Mouse (Mus musculus): Measurements from ENCODE around the gene Bend7. TPM values are rescaled to one million over a fixed set of nuclear protein-coding genes. Genes with fewer than 3 reads are reported as not detected.

Gene Bend7
- 31.9 and 35.7 TPM in 2 replicates for polyA plus RNA-seq (2015; fragmentation: Nextera tagmentation; extraction: Ambion mirVana)

DNA sequence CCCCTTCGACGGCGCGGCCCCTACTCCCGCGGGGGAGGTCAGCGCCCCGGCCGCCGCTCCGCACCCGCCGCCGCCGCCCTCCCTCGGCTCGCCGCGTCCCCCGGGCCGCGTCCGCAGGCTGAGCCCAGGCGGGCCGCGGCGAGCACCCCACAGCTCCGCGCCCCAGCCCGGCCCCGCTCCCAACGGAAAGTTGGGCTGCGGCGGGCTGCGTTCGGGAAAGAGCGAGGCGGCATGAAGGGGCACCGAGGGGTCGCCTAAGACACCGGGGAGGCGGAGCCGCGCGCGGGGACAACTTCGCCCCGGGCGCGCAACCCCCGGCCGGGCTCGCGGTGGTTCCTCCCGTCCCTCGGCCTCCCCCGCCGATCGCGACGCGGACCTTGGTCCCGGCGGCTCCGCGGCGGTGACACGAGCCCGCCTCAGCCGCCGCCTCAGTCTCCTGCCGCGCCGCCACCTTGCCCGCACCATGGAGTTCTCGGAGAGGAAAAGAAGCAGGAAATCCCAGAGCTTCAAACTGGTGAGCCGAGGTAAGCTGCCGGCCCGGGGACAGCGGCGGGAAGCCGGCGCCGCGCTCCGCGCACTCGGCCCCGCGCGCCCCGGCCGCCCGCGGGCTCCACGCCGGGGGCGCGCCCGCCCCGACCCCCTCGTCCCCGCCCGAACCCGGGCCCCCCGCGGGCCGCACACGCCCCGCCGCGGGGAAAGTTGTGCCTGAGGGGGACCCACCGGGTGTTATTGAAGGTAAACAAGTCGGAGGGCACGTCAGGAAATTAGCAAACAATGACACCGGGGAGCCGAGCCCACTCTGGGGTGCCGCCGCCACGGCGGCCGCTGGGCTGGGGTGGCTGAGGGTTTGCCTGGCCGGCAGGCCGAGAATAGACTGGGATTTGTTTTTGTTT, at the start of gene Bend7:
TSS of gene Bend7 (plus strand) at position 63 of the 893 bp plus-strand sequence.
- TF ChIP-seq EP300 (IDR thresholded peaks at IDR 0.05) (no peak), CTCF (IDR thresholded peaks at IDR 0.05) (no peak)
- peaks cover 3% of the 10 kb centered on the region; the same call in 1 of the 2 replicates for H3K4me1 ChIP-seq (ENCODE audit: insufficient read depth, low read depth, low read length)
- peak within 1 kb of the TSS; percentile 83 for H3K4me2 ChIP-seq (replicated peaks; ENCODE audit: low read depth, low read length)
- 0 out of 2 replicates have a peak, but pooled peaks cover 4% of the 10 kb centered on the region for H3K27me3 ChIP-seq (replicated peaks; ENCODE audit: insufficient read depth, low read length)
- peak within 1 kb of the TSS; percentile 80 for H3K9ac ChIP-seq (replicated peaks; ENCODE audit: low read depth)
- 0% methylated on average over 28 of the region's 124 CpGs for WGBS
- H3K27ac ChIP-seq (ENCODE audit: low read length): peak within 1 kb of the TSS; percentile 90
- H3K4me3 ChIP-seq (ENCODE audit: low read depth, low read length): peak within 1 kb of the TSS; percentile 84
- DNase-seq (ENCODE audit: low spot score) (peak; percentile 56), ATAC-seq (peak; percentile 87)
- no peaks in the 10 kb centered on the region for H3K36me3 ChIP-seq (ENCODE audit: insufficient read depth, low read length)
- H3K9me3 ChIP-seq (ENCODE audit: low read length): no peaks in the 10 kb centered on the region

DNA sequence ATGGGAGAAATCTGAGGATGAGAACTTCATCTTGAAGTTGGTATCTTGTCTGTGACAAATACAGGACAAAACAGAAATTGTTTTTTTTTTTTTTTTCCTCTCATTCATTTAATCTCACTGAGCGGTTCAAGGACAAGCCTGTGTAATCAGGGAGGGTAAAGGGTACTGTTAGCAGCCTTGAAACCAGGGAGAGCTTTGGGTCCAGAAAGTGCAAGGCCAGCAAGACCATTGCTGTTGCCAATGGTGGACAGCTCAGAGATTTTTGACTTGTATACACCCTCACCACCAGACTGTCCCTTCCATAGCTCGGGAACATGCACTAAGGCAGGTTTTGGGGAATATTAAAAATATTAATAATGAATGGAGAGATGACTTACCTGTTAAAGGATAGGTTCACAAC, 49.0 kb upstream of the Bend7 start:
- DNase-seq (ENCODE audit: low spot score): no peak
- Histone ChIP-seq H3K36me3 (ENCODE audit: insufficient read depth, low read length) (no peaks in the 10 kb centered on the region), H3K4me1 (ENCODE audit: insufficient read depth, low read depth, low read length) (no peaks in the 10 kb centered on the region), H3K9me3 (ENCODE audit: low read length) (no peaks in the 10 kb centered on the region), H3K9ac (replicated peaks; ENCODE audit: low read depth) (no peak overlapping the region), H3K27ac (ENCODE audit: low read length) (no peak overlapping the region), H3K4me3 (ENCODE audit: low read depth, low read length) (no peak overlapping the region), H3K4me2 (replicated peaks; ENCODE audit: low read depth, low read length) (no peak overlapping the region), H3K27me3 (replicated peaks; ENCODE audit: insufficient read depth, low read length) (no peaks in the 10 kb centered on the region)
- TF ChIP-seq CTCF (IDR thresholded peaks at IDR 0.05) (no peak), EP300 (IDR thresholded peaks at IDR 0.05) (no peak)
- no peak for ATAC-seq
- WGBS: 81% methylated on average over 2 of the region's 2 CpGs

DNA sequence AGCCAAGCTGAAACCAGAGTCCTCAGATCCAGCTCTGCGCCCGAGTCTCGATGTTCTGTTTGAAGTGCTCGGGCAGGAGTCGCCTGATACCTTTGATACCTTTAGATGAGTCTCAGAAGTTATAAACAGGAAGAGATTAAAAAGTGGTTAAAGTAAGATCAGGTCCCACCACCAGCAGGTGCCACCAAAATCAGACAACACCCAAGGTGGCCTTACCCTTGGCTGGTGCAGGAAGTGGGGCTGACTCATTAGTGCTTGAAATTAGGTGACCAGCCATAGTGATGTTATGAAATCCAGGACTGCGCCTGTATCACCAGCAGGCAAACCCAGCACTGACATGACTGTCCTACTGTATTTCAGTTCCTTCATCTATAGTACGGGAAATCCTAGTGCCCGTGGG, 47.9 kb upstream of the Bend7 start:
- Histone ChIP-seq H3K4me3 (ENCODE audit: low read depth, low read length) (no peak overlapping the region), H3K4me1 (ENCODE audit: insufficient read depth, low read depth, low read length) (no peaks in the 10 kb centered on the region), H3K36me3 (ENCODE audit: insufficient read depth, low read length) (no peaks in the 10 kb centered on the region), H3K9ac (replicated peaks; ENCODE audit: low read depth) (no peak overlapping the region), H3K27ac (ENCODE audit: low read length) (no peak overlapping the region), H3K27me3 (replicated peaks; ENCODE audit: insufficient read depth, low read length) (no peaks in the 10 kb centered on the region), H3K4me2 (replicated peaks; ENCODE audit: low read depth, low read length) (no peak overlapping the region), H3K9me3 (ENCODE audit: low read length) (no peaks in the 10 kb centered on the region)
- WGBS: 85% methylated on average over 8 of the region's 8 CpGs
- no peak for DNase-seq (ENCODE audit: low spot score)
- no peak for TF ChIP-seq CTCF (IDR thresholded peaks at IDR 0.05)
- no peak for ATAC-seq

GRCm38 (mm10) chr2:4671636-4672035, 46.0 kb upstream of the Bend7 start:
- TF ChIP-seq CTCF (IDR thresholded peaks at IDR 0.05): no peak
- TF ChIP-seq EP300 (IDR thresholded peaks at IDR 0.05): no peak
- no peak for ATAC-seq
- no peak overlapping the region for H3K4me3 ChIP-seq (ENCODE audit: low read depth, low read length)
- 63% methylated on average over 8 of the region's 8 CpGs for WGBS
- H3K9ac ChIP-seq (replicated peaks; ENCODE audit: low read depth): no peak overlapping the region
- H3K4me2 ChIP-seq (replicated peaks; ENCODE audit: low read depth, low read length): no peak overlapping the region
- no peaks in the 10 kb centered on the region for H3K36me3 ChIP-seq (ENCODE audit: insufficient read depth, low read length)
- no peaks in the 10 kb centered on the region for H3K9me3 ChIP-seq (ENCODE audit: low read length)
- H3K27ac ChIP-seq (ENCODE audit: low read length): no peak overlapping the region
- H3K27me3 ChIP-seq (replicated peaks; ENCODE audit: insufficient read depth, low read length): no peaks in the 10 kb centered on the region
- DNase-seq (ENCODE audit: low spot score): no peak
- H3K4me1 ChIP-seq (ENCODE audit: insufficient read depth, low read depth, low read length): no peaks in the 10 kb centered on the region

DNA sequence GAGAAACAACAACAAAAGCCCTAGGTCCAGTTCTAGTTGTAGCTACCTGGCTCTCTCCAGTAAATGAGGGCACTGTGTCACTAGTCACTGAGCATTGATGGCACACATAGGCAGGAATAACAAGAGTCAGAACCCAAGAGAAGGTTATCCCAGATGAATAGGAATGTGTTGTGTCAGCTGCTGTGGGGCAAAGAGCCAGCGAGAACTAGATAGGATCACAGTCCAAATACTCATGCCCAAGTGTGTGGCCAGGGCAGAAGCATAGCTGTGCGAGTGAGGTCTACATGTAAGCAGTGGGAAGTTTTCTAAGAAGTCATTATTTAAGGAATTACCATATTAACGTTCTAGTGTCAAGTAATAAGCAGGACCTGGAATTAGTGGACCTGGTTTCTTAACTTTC, 37.7 kb upstream of the Bend7 start:
- Histone ChIP-seq H3K27me3 (replicated peaks; ENCODE audit: insufficient read depth, low read length) (no peaks in the 10 kb centered on the region), H3K4me1 (ENCODE audit: insufficient read depth, low read depth, low read length) (no peaks in the 10 kb centered on the region), H3K9ac (replicated peaks; ENCODE audit: low read depth) (no peak overlapping the region), H3K36me3 (ENCODE audit: insufficient read depth, low read length) (no peaks in the 10 kb centered on the region), H3K4me3 (ENCODE audit: low read depth, low read length) (no peak overlapping the region), H3K27ac (ENCODE audit: low read length) (no peak overlapping the region), H3K4me2 (replicated peaks; ENCODE audit: low read depth, low read length) (no peak overlapping the region), H3K9me3 (ENCODE audit: low read length) (no peaks in the 10 kb centered on the region)
- DNase-seq (ENCODE audit: low spot score) (no peak), ATAC-seq (no peak)
- WGBS: 69% methylated on average over 3 of the region's 3 CpGs
- TF ChIP-seq EP300 (IDR thresholded peaks at IDR 0.05): no peak
- no peak for TF ChIP-seq CTCF (IDR thresholded peaks at IDR 0.05)

GRCm38 (mm10) chr2:4711262-4711661, 6.4 kb upstream of the Bend7 start:
- ATAC-seq (no peak), DNase-seq (ENCODE audit: low spot score) (peak; percentile 13)
- H3K4me3 ChIP-seq (ENCODE audit: low read depth, low read length): no peak overlapping the region
- no peak overlapping the region for H3K4me2 ChIP-seq (replicated peaks; ENCODE audit: low read depth, low read length)
- TF ChIP-seq EP300 (IDR thresholded peaks at IDR 0.05): no peak
- peak; percentile 62 for TF ChIP-seq CTCF (IDR thresholded peaks at IDR 0.05)
- H3K4me1 ChIP-seq (ENCODE audit: insufficient read depth, low read depth, low read length): no peaks in the 10 kb centered on the region
- no peaks in the 10 kb centered on the region for H3K36me3 ChIP-seq (ENCODE audit: insufficient read depth, low read length)
- H3K9ac ChIP-seq (replicated peaks; ENCODE audit: low read depth): no peak overlapping the region
- no peaks in the 10 kb centered on the region for H3K27me3 ChIP-seq (replicated peaks; ENCODE audit: insufficient read depth, low read length)
- no peaks in the 10 kb centered on the region for H3K9me3 ChIP-seq (ENCODE audit: low read length)
- H3K27ac ChIP-seq (ENCODE audit: low read length): no peak overlapping the region
- 50% methylated on average over 5 of the region's 5 CpGs for WGBS
